Mouse (Mus musculus) telencephalon, adult 2 months (tissue): ENCODE data around the gene Arl6ip5.
"Not testable (repeated sequence)": the region's sequence is repeated elsewhere in the genome, so short reads cannot be mapped to it uniquely, and the experiment has no call there.

ENCODE experiments used
- DNase-seq: peaks from one replicate; pipeline ENCODE4 v3.0.0-alpha.2; 2011; ENCODE audit warnings: low read depth, low spot score

Arl6ip5 gene

GRCm38 (mm10) chr6:97222931-97223467, 12.5 kb downstream of the Arl6ip5 start:
- no peak for DNase-seq

- DNase-seq, result no peak
These were observed 13.1 kb downstream of the Arl6ip5 start for GRCm38 (mm10) chr6:97223566-97223965.

GRCm38 (mm10) chr6:97224505-97224904, 14.0 kb downstream of the Arl6ip5 start:
- DNase-seq, result no peak

GRCm38 (mm10) chr6:97226083-97226491, 15.6 kb downstream of the Arl6ip5 start:
- DNase-seq, result no peak

- no peak for DNase-seq
These were observed 16.8 kb downstream of the Arl6ip5 start for GRCm38 (mm10) chr6:97227067-97227847.

- no peak for DNase-seq
These were observed 24.6 kb downstream of the Arl6ip5 start for GRCm38 (mm10) chr6:97234911-97235668.

GRCm38 (mm10) chr6:97236088-97236487, 25.6 kb downstream of the Arl6ip5 start:
- no peak for DNase-seq

- DNase-seq, result no peak
These were observed 28.9 kb downstream of the Arl6ip5 start for GRCm38 (mm10) chr6:97239360-97239759.

- DNase-seq, result no peak
These were observed 29.6 kb downstream of the Arl6ip5 start for GRCm38 (mm10) chr6:97240092-97240491.

GRCm38 (mm10) chr6:97242522-97242921, 32.0 kb downstream of the Arl6ip5 start:
- no peak for DNase-seq

- DNase-seq, result no peak
These were observed 34.7 kb downstream of the Arl6ip5 start for GRCm38 (mm10) chr6:97245200-97245599.

GRCm38 (mm10) chr6:97250966-97251365, 40.5 kb downstream of the Arl6ip5 start:
- DNase-seq, result peak; percentile 43

GRCm38 (mm10) chr6:97252086-97252485, 41.6 kb downstream of the Arl6ip5 start:
- no peak for DNase-seq

- DNase-seq, result peak; percentile 28
These were observed 42.3 kb downstream of the Arl6ip5 start, which contains the start of gene Lmod3 for GRCm38 (mm10) chr6:97252711-97253221. Gene Lmod3 (minus strand): TSS chr6:97252759.

GRCm38 (mm10) chr6:97258489-97258888, 48.0 kb downstream of the Arl6ip5 start:
- no peak for DNase-seq

- DNase-seq, result not testable (repeated sequence)
These were observed 49.4 kb downstream of the Arl6ip5 start for GRCm38 (mm10) chr6:97259926-97260325.

GRCm38 (mm10) chr6:97262229-97262628, 51.7 kb downstream of the Arl6ip5 start:
- DNase-seq, result no peak

- not testable (repeated sequence) for DNase-seq
These were observed 53.3 kb downstream of the Arl6ip5 start for GRCm38 (mm10) chr6:97263750-97264149.

GRCm38 (mm10) chr6:97265240-97265639, 54.8 kb downstream of the Arl6ip5 start:
- DNase-seq, result no peak

GRCm38 (mm10) chr6:97265705-97266104, 55.2 kb downstream of the Arl6ip5 start:
- DNase-seq, result no peak

GRCm38 (mm10) chr6:97266661-97267060, 56.2 kb downstream of the Arl6ip5 start:
- DNase-seq, result no peak

GRCm38 (mm10) chr6:97267132-97267531, 56.6 kb downstream of the Arl6ip5 start:
- no peak for DNase-seq
